Mouse (Mus musculus): ENCODE results near the gene Fmnl1.

- TF ChIP-seq CTCF (IDR thresholded peaks at IDR 0.05): no peak
- TF ChIP-seq EP300 (IDR thresholded peaks at IDR 0.05; ENCODE audit: insufficient read depth, low read depth, low read length): no peak
These were observed 59.7 kb downstream of the Fmnl1 start for GRCm38 (mm10) chr11:103230626-103231025.
